Mouse (Mus musculus): ENCODE measurements around the gene Foxj3.

- TF ChIP-seq CTCF (IDR thresholded peaks at IDR 0.05; ENCODE audit: control insufficient read depth, insufficient read depth, insufficient read length): no peak
- TF ChIP-seq MAX (IDR thresholded peaks at IDR 0.05): no peak
- no peak for TF ChIP-seq MYOD1 (IDR thresholded peaks at IDR 0.05; ENCODE audit: control insufficient read depth, insufficient read length, low read depth)
- TF ChIP-seq FOSL1 (IDR thresholded peaks at IDR 0.05; ENCODE audit: insufficient read depth, low read length, poor library complexity, severe bottlenecking): no peak
- no peak for TF ChIP-seq CEBPB (IDR thresholded peaks at IDR 0.05; ENCODE audit: low read depth)
- TF ChIP-seq USF1 (IDR thresholded peaks at IDR 0.05; ENCODE audit: low read depth): no peak
- no peak for TF ChIP-seq MYOG (IDR thresholded peaks at IDR 0.05; ENCODE audit: control insufficient read depth, extremely low read depth, insufficient read length)
Measured at GRCm38 (mm10) chr4:119531813-119532212, 5.0 kb upstream of the Foxj3 start.

Data from C2C12 (cell line).